ENCODE assay signal across 8 mouse cellular contexts in genomic region chr2:103970791-103971649, GRCm38 (mm10). TPM values are rescaled to one million over a fixed set of nuclear protein-coding genes. Genes with fewer than 3 reads are reported as not detected.
A peak's percentile ranks its signal among the peaks of the same experiment; 100 is the strongest.
DNase-seq lines count a peak whose midpoint lies in the region; ATAC-seq lines count a peak whose summit lies in the region.

No protein-coding gene starts in this region.

- H3K27ac ChIP-seq in forebrain, embryonic 11.5 days (ENCODE audit: low read depth, low read length) = peak overlapping the region; percentile 54
- no peak overlapping the region; the same call in 1 of the 2 replicates for H3K27ac ChIP-seq in midbrain, embryonic 11.5 days (ENCODE audit: low read depth, low read length)

- H3K36me3 ChIP-seq in forebrain, embryonic 11.5 days (ENCODE audit: control insufficient read depth, insufficient read depth, low read length) = no peaks in the 10 kb centered on the region
- no peaks in the 10 kb centered on the region for H3K36me3 ChIP-seq in midbrain, embryonic 11.5 days (ENCODE audit: control insufficient read depth, insufficient read depth, low read length)

- H3K27me3 ChIP-seq in forebrain, embryonic 11.5 days (ENCODE audit: control insufficient read depth, insufficient read depth, low read length) = peaks cover 6% of the 10 kb centered on the region; the same call in 1 of the 2 replicates
- peaks cover 13% of the 10 kb centered on the region for H3K27me3 ChIP-seq in midbrain, embryonic 11.5 days (ENCODE audit: control insufficient read depth, insufficient read depth, low read length)

- H3K4me2 ChIP-seq in forebrain, embryonic 11.5 days (ENCODE audit: low read depth, low read length, severe bottlenecking) = peak overlapping the region; percentile 91
- H3K4me2 ChIP-seq in midbrain, embryonic 11.5 days = peak overlapping the region; percentile 93

- WGBS in forebrain, embryonic 11.5 days = 1% methylated on average over 32 of the region's 32 CpGs
- WGBS in midbrain, embryonic 11.5 days = 2% methylated on average over 31 of the region's 32 CpGs

- ATAC-seq in forebrain, embryonic 11.5 days (replicated peaks; ENCODE audit: low FRiP score) = peak; percentile 65; the same call in 1 of the 2 replicates
- ATAC-seq in midbrain, embryonic 11.5 days (ENCODE audit: low FRiP score) = peak; percentile 39; the same call in 1 of the 2 replicates

- no peaks in the 10 kb centered on the region for H3K9me3 ChIP-seq in forebrain, embryonic 11.5 days (ENCODE audit: control insufficient read depth, low read length)
- no peaks in the 10 kb centered on the region for H3K9me3 ChIP-seq in midbrain, embryonic 11.5 days (ENCODE audit: control insufficient read depth, low read length)

- DNase-seq in right cerebral cortex, adult 18-20 months = peak; percentile 8
- DNase-seq in right cerebral cortex, postnatal 36 days (ENCODE audit: low spot score in 2 of 2) = no peak
- DNase-seq in forebrain, embryonic 11.5 days (ENCODE audit: low spot score) = peak; percentile 70
- DNase-seq in induced T-regulatory cell, adult 2 months (ENCODE audit: low read depth) = peak; percentile 14
- no peak for DNase-seq in midbrain, embryonic 11.5 days (ENCODE audit: low spot score, missing footprints)
- DNase-seq in adipocyte (ENCODE audit: low spot score) = no peak
- no peak for DNase-seq in thymus, postnatal 0 days (ENCODE audit: low spot score)
- DNase-seq in right cerebral cortex, postnatal 4 days = no peak

- peak overlapping the region; percentile 62 for H3K9ac ChIP-seq in forebrain, embryonic 11.5 days (ENCODE audit: low read length)
- peak overlapping the region; percentile 84 for H3K9ac ChIP-seq in midbrain, embryonic 11.5 days (ENCODE audit: low read length)

- H3K4me3 ChIP-seq in forebrain, embryonic 11.5 days (ENCODE audit: low read depth, low read length) = peak overlapping the region; percentile 48
- peak overlapping the region; percentile 74 for H3K4me3 ChIP-seq in midbrain, embryonic 11.5 days (ENCODE audit: low read depth, low read length)

- peaks cover 4% of the 10 kb centered on the region; the same call in 1 of the 2 replicates for H3K4me1 ChIP-seq in forebrain, embryonic 11.5 days (replicated peaks; ENCODE audit: control insufficient read depth, insufficient read depth, low read length)
- peaks cover 4% of the 10 kb centered on the region for H3K4me1 ChIP-seq in midbrain, embryonic 11.5 days (ENCODE audit: control insufficient read depth, insufficient read depth, low read length)

RNA-seq across cellular contexts. Expression of gene Lmo2, which starts 13.2 kb away (rescaled TPM):
- polyA plus RNA-seq in forebrain, embryonic 11.5 days (2014; fragmentation: Nextera tagmentation; extraction: Ambion mirVana) = 41.0 and 41.9 TPM in 2 replicates
- 25.8 and 28.6 TPM in 2 replicates for polyA plus RNA-seq in midbrain, embryonic 11.5 days (2014; fragmentation: Nextera tagmentation; extraction: Ambion mirVana)
- 4.2 and 4.3 TPM in 2 replicates for polyA plus RNA-seq in thymus, postnatal 0 days (2015; fragmentation: Nextera tagmentation; extraction: Ambion mirVana)

RNA-seq across cellular contexts. Expression of gene Fbxo3, which starts 56.5 kb away (rescaled TPM):
- polyA plus RNA-seq in forebrain, embryonic 11.5 days (2014; fragmentation: Nextera tagmentation; extraction: Ambion mirVana) = 55.4 and 61.4 TPM in 2 replicates
- 60.1 and 72.8 TPM in 2 replicates for polyA plus RNA-seq in midbrain, embryonic 11.5 days (2014; fragmentation: Nextera tagmentation; extraction: Ambion mirVana)
- 48.2 and 59.2 TPM in 2 replicates for polyA plus RNA-seq in thymus, postnatal 0 days (2015; fragmentation: Nextera tagmentation; extraction: Ambion mirVana)

RNA-seq across cellular contexts. Expression of gene 4931422A03Rik, which starts 57.1 kb away (rescaled TPM):
- polyA plus RNA-seq in forebrain, embryonic 11.5 days (2014; fragmentation: Nextera tagmentation; extraction: Ambion mirVana) = 1.6 and 2.1 TPM in 2 replicates
- polyA plus RNA-seq in midbrain, embryonic 11.5 days (2014; fragmentation: Nextera tagmentation; extraction: Ambion mirVana) = 1.1 and 1.5 TPM in 2 replicates
- polyA plus RNA-seq in thymus, postnatal 0 days (2015; fragmentation: Nextera tagmentation; extraction: Ambion mirVana) = 1.2 and 2.2 TPM in 2 replicates

Comparison
In these comparisons a context has a peak if more than half of its experiments do, and no peak if none do; other contexts are left out.
1. DNase-seq: peak in right cerebral cortex, adult 18-20 months (single experiment), forebrain, embryonic 11.5 days (single experiment) and induced T-regulatory cell, adult 2 months (single experiment); none in right cerebral cortex, postnatal 36 days (0 of 2), midbrain, embryonic 11.5 days (single experiment), adipocyte (single experiment), thymus, postnatal 0 days (single experiment) and right cerebral cortex, postnatal 4 days (single experiment).